In the genomic region with DNA sequence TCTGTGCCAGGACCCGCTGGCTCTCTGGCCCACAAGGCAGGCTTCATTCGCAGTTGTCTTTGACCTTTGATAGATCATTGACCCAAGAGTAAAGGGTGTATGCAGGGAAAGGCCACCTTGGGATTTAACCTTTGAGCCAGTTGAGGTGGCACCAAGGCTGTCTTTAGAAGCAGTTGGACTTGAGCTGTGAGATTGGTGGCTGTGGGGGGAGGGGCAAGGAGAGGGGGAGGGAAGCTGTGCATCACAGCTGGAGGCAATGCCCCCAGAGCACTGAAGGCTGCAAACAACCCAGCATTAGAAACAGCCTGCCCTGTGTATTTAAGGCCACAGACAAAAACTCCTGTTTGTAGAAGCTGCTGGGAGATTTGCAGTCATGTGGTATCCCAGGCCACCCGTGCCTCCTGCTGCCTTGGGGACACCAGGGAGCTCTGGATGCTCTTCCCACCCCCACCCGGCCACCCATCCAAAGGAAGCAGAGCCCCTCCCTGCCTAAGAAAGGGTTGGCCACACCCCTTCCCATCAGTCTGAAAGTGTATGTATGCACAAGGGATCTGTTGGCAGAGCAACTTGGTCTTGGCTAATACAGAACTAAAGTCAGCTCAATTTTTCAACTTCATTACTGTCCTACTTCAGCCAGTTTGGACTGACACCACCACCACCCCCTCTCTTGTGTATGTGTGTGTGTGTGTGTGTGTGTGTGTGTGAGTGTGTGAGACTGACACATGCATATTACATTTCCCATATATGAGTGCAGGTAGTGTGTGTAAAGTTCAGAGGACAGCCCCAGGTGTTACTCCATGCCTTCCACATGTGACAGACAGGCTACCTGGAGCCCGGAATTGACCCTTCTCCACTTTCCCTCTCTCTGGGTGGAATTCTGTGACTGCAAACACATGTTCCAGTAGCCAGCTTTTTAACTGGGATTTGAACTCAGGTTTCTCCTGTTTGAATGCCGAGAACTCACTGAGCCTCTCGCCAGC, we compare ENCODE assay signal across 10 mouse cellular contexts. TPM values are rescaled to one million over a fixed set of nuclear protein-coding genes. Genes with fewer than 3 reads are reported as not detected.
A peak's percentile ranks its signal among the peaks of the same experiment; 100 is the strongest.
DNase-seq lines count a peak whose midpoint lies in the region; ATAC-seq lines count a peak whose summit lies in the region.
"Had no signal": no experiment of that assay in that cellular context is flagged by ENCODE, and none has a peak within 500 bp of the region (broad histone marks: within the 10 kb centered on the region; RNA-seq: fewer than 3 reads in every experiment).

No protein-coding gene starts in this region.

- H3K27ac ChIP-seq in neural tube, embryonic 13.5 days (replicated peaks) = peak overlapping the region; percentile 13; the same call in 1 of the 2 replicates
- H3K27ac ChIP-seq: heart, embryonic 15.5 days had no signal

- H3K4me1 ChIP-seq in neural tube, embryonic 13.5 days (replicated peaks) = peaks cover 47% of the 10 kb centered on the region

- DNase-seq in heart, adult 11 months = peak; percentile 94
- DNase-seq in heart, postnatal 14 days = no peak
- no peak for DNase-seq in neural tube, embryonic 10.5 days (ENCODE audit: extremely low spot score, low spot score)
- DNase-seq in induced T-regulatory cell, adult 2 months (ENCODE audit: low read depth) = peak; percentile 60
- DNase-seq in thymus, postnatal 0 days (ENCODE audit: low spot score) = peak; percentile 63
- no peak for DNase-seq in urinary bladder, postnatal 14 days (ENCODE audit: low spot score)
- DNase-seq in urinary bladder, adult 2 months (ENCODE audit: low spot score) = no peak

- H3K9me3 ChIP-seq in neural tube, embryonic 13.5 days = no peaks in the 10 kb centered on the region
- H3K9me3 ChIP-seq: heart, embryonic 15.5 days had no signal

- H3K36me3 ChIP-seq in neural tube, embryonic 13.5 days = no peaks in the 10 kb centered on the region
- H3K36me3 ChIP-seq: heart, embryonic 15.5 days had no signal

- no peak overlapping the region for H3K9ac ChIP-seq in neural tube, embryonic 13.5 days
- H3K9ac ChIP-seq: heart, embryonic 15.5 days had no signal

- H3K4me3 ChIP-seq in neural tube, embryonic 13.5 days = no peak overlapping the region
- H3K4me3 ChIP-seq: heart, embryonic 15.5 days; megakaryocyte, embryonic 14.5 days had no signal

- 57% methylated on average over 7 of the region's 7 CpGs for WGBS in neural tube, embryonic 13.5 days

- intact Hi-C loops in heart, postnatal 14 days (cut with DNase I) = loop anchor here (5.0 to 10.0 kb wide), 3 partner anchors 225 to 408 kb away; a partner anchor contains a TSS

- ATAC-seq in neural tube, embryonic 13.5 days (ENCODE audit: low read depth) = no peak

- no peak overlapping the region for H3K4me2 ChIP-seq in neural tube, embryonic 13.5 days
- H3K4me2 ChIP-seq: heart, embryonic 15.5 days had no signal

- H3K27me3 ChIP-seq in neural tube, embryonic 13.5 days = no peaks in the 10 kb centered on the region
- H3K27me3 ChIP-seq: heart, embryonic 15.5 days had no signal

RNA-seq across cellular contexts. Expression of a gene that starts 6.3 kb away (rescaled TPM):
- under 1 TPM in 1 of 2 experiments, not detected in 1; 0.33 TPM for total RNA-seq in heart, postnatal 14 days (2021)
- polyA plus RNA-seq in neural tube, embryonic 13.5 days (2015; fragmentation: Nextera tagmentation; extraction: Ambion mirVana) = 0.26 TPM in 1 of 2 replicates, not detected in the other
- 1.5 and 1.8 TPM in 2 replicates for polyA plus RNA-seq in thymus, postnatal 0 days (2015; fragmentation: Nextera tagmentation; extraction: Ambion mirVana)
- polyA plus RNA-seq in urinary bladder, adult 2 months (2012; rRNA removed) = 0.01 TPM in 1 of 2 replicates, not detected in the other

Comparison
In these comparisons a context has a peak if more than half of its experiments do, and no peak if none do; other contexts are left out.
1. DNase-seq: peak in heart, adult 11 months (single experiment), induced T-regulatory cell, adult 2 months (single experiment) and thymus, postnatal 0 days (single experiment); none in heart, postnatal 14 days (0 of 2), neural tube, embryonic 10.5 days (single experiment), urinary bladder, postnatal 14 days (single experiment) and urinary bladder, adult 2 months (single experiment).